Mouse (Mus musculus) spleen, adult 2 months (tissue): ENCODE results near the gene Cntnap5b.

Experiments used
- CTCF ChIP-seq: fragments of 200-500 bp; IDR thresholded peaks from 2 replicates; pipeline ENCODE4 v1.5.1; 2011; ENCODE audit warnings: mild to moderate bottlenecking, inconsistent platforms; ENCODE audit not compliant: insufficient read depth, insufficient read length, insufficient replicate concordance; ENCODE audit errors: extremely low read depth
- POLR2A ChIP-seq: fragments of 200-500 bp; IDR thresholded peaks from 2 replicates; pipeline ENCODE4 v1.6.1; 2011; ENCODE audit warnings: low read depth, low read length, inconsistent platforms

DNA sequence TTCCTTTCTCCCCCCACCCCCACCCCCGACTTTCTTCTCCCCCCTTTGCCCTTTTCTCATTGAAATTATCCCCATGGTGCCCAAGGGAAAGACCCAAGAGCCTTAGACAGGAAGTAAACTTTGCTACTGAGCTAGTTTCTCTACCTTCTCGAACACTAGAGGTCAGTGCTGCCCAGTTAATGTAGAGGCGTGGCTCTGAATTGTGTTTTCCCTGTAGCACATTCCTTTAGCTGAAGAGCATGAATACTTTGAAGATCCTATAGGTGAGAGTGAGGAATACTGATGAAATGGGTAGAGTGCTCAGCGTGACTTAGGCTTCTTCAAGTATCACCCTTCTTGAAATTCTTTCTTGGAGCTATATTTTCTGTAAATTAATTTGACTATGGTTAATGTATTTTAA is 1.6 kb downstream of the Cntnap5b start:
- TF ChIP-seq POLR2A (no peak), CTCF (no peak)
